Mouse (Mus musculus): ENCODE measurements around the gene Fyn.

Fyn gene

GRCm38 (mm10) chr10:39379287-39379686, 10.6 kb downstream of the Fyn start:
- DNase-seq: no peak

DNA sequence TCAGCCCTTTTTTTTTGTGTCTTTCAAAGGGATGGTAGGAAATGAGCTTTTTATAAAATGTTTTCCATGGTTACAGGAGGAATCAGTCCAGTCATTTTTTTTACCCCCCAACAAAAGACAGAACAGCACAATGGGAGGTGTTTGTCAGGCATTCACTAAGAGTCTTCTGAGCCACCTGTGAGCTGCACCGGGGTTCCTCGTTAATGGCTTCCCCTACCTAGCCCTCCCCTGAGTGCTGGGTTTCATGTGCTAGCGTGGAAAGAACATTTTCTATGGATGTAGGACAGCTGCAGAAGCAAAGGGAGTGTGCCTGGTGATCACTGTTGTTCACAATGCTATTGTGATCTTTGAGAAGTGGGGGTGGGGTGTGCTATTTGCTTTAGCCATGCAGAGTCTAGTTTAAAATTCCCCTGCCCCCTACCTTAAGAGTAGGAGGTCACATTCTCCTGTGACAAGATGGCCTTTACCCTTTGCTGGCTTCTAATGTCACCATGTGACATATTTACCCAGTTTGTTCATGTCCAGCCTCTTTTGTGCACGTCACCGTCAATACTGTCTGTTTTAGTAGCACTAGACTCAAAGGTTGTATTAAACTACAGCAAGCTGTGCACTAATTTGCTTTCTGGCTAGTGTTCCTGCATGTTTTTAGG, 11.2 kb downstream of the Fyn start:
- no peak for DNase-seq

DNA sequence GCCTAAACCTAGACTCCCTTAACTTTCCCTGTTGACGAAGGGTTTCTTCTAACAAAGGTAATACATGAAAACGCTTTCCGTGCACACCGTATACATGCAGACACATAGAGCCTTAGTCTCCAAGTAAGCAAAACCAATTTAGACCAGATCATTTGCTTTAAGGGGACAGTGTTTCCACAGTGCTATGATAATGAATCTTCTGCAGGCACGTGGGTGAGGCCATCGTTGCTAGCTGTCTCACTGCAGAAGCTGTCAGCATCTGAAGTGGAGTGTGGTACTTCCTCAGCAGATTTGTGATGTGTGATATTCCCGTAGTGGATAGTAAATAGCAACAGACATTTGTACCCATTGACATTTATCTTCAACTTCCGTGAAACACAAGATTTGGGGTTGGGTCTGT, 16.6 kb downstream of the Fyn start:
- DNase-seq: no peak

GRCm38 (mm10) chr10:39386203-39386602, 17.5 kb downstream of the Fyn start:
- DNase-seq: peak; percentile 41

- no peak for DNase-seq
Observed at GRCm38 (mm10) chr10:39387024-39387423, 18.4 kb downstream of the Fyn start.

GRCm38 (mm10) chr10:39387556-39387955, 18.9 kb downstream of the Fyn start:
- DNase-seq: no peak

DNA sequence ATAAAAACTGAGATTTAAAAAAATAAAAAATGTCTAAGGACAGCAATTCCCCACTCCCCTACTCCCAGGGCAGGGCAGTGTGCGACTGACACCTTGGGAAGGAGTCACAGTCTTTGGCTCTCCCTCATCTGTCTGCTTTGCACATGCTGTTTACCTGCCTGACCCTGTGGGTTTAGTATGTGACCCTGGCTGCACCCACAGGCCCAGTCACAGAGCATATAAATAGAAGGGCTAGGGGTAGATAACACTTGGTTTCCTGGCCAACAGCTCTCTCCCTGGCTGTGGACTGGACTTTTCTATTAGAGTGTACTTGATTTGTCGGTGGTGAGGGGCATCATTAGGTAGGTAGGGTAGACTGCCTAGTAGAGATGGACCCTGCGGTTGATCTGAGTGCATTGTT, 19.5 kb downstream of the Fyn start:
- DNase-seq: no peak

DNA sequence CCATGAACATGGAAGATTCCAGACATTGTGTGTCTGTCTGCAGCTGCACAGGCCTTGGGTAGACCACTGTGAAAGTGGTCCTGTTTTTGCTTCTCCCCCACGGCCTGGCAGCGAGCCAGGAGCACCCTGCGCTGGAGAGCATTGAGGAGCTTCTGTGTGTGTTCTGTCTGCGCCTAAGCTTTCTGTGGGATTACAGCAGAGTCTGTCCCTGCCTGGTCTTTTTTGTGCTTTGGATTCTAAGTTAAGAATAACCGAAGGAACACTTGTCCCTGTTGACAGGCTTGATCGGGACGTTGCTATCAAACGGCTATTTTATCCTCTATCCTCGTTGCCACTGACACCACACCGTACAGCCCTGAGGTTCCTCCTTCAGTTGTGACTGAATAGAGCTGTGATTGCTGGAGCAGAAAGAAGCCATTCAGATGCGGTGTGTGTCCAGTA, 20.8 kb downstream of the Fyn start:
- no peak for DNase-seq

DNA sequence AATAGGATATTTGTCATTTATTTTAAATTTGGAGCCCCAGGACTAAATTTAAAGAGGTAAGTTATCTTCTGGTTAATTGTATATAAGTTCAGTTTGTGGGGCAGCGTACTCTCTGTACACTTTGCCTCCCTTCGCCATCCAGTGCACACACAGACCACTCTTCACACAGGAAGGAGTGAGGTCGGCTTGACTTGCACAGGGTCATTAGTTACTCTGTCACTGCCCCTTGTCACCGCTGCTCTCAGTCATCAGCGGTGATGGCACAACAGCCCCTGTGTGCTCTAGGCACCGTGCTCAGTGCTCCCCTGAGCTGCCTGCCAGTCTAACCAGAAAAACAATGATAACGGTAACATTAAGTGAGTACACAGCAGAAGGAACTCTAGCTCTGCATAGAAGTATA, 21.9 kb downstream of the Fyn start:
- DNase-seq: no peak

DNA sequence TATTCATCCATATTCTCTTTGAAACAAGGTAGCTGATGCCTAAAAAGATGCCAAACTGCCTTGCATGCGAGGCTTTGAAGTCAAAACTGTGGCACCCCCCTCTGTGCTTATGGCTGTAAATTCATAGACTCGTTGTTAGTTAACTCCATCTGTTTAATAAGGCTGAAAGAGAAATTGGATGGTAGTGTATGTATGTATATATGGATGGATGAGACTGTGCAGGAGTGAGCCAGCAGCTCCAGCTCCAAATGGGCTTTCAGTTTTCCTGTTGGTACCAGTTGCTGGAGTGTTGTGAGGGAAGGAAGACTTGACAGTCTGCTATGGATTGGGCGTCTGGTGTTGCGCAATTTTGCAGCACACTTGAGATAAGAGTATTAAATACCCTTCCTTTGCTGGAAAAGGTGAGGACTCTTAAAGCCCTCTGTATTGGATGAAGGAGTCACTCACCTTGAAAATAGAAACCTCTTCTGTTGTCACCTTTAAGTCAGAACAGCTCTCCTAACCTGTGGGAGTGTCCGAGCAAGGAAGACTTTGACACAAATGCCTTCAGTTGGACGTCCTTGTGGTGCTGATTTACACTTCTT, 24.3 kb downstream of the Fyn start:
- DNase-seq: no peak

DNA sequence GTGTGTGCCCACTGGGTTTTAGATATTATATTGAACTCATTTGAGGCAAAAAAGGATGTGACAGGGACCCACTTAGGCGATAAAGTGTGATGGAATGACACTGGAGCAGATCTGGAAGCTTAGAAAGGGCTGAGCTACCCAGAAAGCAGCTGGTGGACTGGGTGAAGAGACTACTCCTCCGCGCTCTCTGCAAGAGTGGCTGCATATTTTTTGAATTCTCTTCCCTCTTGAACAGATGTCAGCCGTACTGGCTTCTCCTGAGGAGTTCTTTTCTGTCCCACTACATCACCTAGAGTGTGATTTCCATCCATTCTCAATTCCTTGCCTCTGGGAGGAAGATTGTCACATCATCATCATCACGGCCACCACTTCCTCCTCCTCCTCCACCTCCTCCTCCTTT, 26.9 kb downstream of the Fyn start:
- no peak for DNase-seq

DNA sequence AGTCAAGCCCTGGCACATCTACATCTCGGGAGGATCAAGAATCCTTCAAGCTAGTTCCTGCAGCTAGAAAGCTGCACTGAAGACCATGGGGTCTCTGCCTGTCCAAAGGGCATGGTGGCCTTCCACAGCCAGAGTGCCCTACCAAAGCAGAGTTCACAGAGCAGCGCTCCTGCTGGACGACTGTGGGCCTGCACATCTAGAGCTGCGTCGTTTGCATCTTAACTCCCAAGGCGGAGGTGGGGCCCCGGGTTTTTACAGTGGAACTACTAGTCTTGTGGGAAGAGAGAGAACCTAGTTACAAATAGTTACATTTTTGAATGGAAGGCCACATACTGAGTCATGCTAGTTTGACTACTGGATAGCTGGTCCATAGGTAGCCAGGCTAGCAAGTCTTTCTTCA, 30.3 kb downstream of the Fyn start:
- no peak for DNase-seq

DNA sequence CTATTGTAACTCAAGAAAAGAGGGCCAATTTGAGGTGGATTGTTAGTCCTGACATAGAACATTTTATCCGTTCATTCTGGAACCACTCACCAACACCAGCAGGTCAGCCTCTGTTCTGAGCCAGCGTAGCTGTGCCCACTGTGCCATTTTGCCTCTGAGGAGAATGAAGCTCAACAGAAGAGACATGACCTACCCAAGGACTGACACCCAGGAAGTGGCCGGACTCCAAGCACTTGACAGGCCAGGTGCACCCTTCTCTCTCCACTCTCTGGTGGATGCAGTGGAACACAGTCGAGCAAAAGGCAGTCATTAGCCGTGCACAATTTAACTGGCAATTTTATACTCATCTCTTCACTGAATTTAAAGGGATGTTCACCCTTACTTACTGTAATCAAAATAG, 31.5 kb downstream of the Fyn start:
- no peak for DNase-seq

DNA sequence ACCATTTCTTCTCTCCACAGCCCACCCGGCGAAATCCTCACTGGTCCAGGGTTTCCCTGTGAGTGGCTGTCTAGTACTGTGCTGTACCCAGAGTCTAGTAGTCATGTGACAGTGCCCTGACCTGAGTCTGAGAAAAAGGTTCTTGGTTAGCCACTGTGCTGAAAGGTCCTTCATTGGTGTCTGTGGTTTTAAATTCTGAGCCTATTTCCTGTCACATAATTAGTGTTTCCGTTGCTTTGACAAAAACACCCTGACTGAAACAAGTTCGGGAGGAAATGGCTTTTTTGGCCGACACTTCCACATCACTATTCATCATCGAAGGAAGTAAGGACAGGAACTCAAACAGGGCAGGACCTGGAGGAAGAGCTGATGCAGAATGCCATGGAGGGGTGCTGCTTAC, 33.8 kb downstream of the Fyn start:
- peak; percentile 38 for DNase-seq

DNA sequence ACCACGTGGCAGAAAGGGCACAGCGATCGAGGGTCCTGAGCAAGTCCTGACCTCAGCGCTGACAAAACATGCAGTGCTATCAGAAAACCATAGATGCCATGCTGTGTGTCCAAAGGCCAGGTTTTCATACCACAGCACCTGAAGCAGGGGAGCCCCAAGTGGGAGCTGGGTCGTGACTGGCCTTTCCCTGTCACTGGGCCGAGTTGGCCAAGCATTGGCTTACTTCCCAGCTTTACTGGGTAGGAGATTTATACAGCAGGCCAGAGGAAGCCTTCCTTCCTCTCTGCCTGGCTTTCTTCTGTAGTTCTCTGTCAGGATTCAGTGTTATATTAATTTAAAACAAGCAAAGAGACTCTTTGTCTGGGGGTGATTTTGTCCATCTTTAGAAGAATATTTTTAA, 35.1 kb downstream of the Fyn start:
- no peak for DNase-seq

GRCm38 (mm10) chr10:39404175-39404574, 35.5 kb downstream of the Fyn start:
- DNase-seq: no peak

- no peak for DNase-seq
Observed at GRCm38 (mm10) chr10:39405982-39406797, 37.5 kb downstream of the Fyn start.

DNA sequence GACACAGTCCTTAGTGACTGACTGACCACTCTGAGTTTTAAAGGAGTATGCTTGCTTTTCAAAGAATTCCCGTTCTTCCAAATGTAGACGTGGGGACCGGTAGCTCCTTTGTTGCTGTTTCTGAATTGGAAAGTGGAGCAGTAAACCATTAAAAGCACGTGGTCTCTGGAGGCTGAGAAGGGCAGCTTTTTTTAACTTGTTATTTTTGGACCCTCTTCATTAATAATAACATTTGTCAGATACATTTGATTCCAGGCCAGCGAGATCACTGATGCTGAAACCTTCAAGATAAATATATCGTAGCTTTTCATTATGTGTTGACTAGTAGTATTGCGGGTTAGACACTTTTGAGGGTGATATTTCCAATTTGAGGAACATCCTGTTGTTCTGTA, 38.1 kb downstream of the Fyn start:
- no peak for DNase-seq

DNA sequence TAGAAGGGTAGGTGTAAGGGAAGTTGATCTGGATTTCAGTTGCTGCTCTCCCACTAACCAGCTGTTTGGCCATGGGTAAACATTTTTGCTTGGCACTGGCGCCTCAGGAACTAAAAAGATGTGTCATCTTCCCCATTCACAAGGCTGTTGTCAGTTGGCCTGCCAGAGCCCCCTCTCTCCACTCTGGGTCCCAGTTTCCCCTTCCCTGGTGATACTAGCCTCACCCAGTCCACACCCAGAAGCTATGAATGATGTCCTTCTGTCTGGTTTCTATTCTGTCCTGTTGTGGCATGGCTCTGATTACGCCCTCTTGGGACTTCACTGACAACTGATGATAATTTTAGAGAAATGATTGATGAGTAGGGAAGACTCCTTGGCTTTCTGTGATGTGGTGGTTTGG, 38.9 kb downstream of the Fyn start:
- DNase-seq: no peak

- DNase-seq: no peak
Observed at GRCm38 (mm10) chr10:39409602-39410001, 40.9 kb downstream of the Fyn start.

- no peak for DNase-seq
Observed at GRCm38 (mm10) chr10:39410151-39410649, 41.5 kb downstream of the Fyn start.

- no peak for DNase-seq
Observed at GRCm38 (mm10) chr10:39411857-39412559, 43.4 kb downstream of the Fyn start.

Data from kidney, postnatal 14 days (tissue).